In genomic region chr17:51812942-51813783, GRCm38 (mm10) we compare ENCODE assay signal across 8 mouse cellular contexts. TPM values are rescaled to one million over a fixed set of nuclear protein-coding genes. Genes with fewer than 3 reads are reported as not detected.
A peak's percentile ranks its signal among the peaks of the same experiment; 100 is the strongest.
DNase-seq lines count a peak whose midpoint lies in the region; ATAC-seq and TF ChIP-seq lines count a peak whose summit lies in the region.

No protein-coding gene starts in this region.

- no peak overlapping the region for H3K4me3 ChIP-seq in C2C12 (ENCODE audit: insufficient read depth, poor library complexity, severe bottlenecking)
- peak overlapping the region; percentile 84 for H3K4me3 ChIP-seq in lung, postnatal 0 days (ENCODE audit: low read depth, low read length)

- H3K27ac ChIP-seq in lung, postnatal 0 days (ENCODE audit: low read length) = no peak overlapping the region

- peaks cover 16% of the 10 kb centered on the region for H3K27me3 ChIP-seq in C2C12 (ENCODE audit: control insufficient read depth, insufficient read depth, insufficient read length)
- no peaks in the 10 kb centered on the region for H3K27me3 ChIP-seq in lung, postnatal 0 days (replicated peaks; ENCODE audit: insufficient read depth, low read length)

- no peaks in the 10 kb centered on the region for H3K79me2 ChIP-seq in C2C12 (ENCODE audit: control insufficient read depth, insufficient read depth)

- peak; percentile 87 for ATAC-seq in lung, postnatal 0 days

- TF ChIP-seq EP300 in lung, postnatal 0 days (IDR thresholded peaks at IDR 0.05) = no peak

- H3K79me3 ChIP-seq in C2C12 (ENCODE audit: low read depth) = no peaks in the 10 kb centered on the region

- no peaks in the 10 kb centered on the region for H3K36me3 ChIP-seq in C2C12 (ENCODE audit: control insufficient read depth, insufficient read depth)
- H3K36me3 ChIP-seq in lung, postnatal 0 days (ENCODE audit: insufficient read depth, low read length) = no peaks in the 10 kb centered on the region

- H3K4me2 ChIP-seq in lung, postnatal 0 days (replicated peaks; ENCODE audit: low read depth, low read length) = peak overlapping the region; percentile 94

- H3K4me1 ChIP-seq in lung, postnatal 0 days (ENCODE audit: insufficient read depth, low read depth, low read length) = no peaks in the 10 kb centered on the region

- peak overlapping the region; percentile 38 for H3ac ChIP-seq in C2C12 (ENCODE audit: control insufficient read depth, insufficient read length, low read depth)

- no peaks in the 10 kb centered on the region for H3K9me3 ChIP-seq in lung, postnatal 0 days (ENCODE audit: low read length)

- peak overlapping the region; percentile 43 for H3K9ac ChIP-seq in lung, postnatal 0 days (replicated peaks; ENCODE audit: low read depth)

- peak; percentile 78 for DNase-seq in ZHBTc4 (ENCODE audit: low read depth, low spot score)
- peak; percentile 72 for DNase-seq in embryo, embryonic 10 days (ENCODE audit: low spot score)
- peak; percentile 34 to 35 for DNase-seq in heart, adult 9 months (ENCODE audit: low spot score in 2 of 2)
- peak; percentile 14 for DNase-seq in kidney, adult 9 months
- peak; percentile 65 for DNase-seq in lung, postnatal 0 days (ENCODE audit: low spot score)
- peak; percentile 41 for DNase-seq in ovary, adult 18-20 months (ENCODE audit: low spot score)
- DNase-seq in thymus, postnatal 14 days = peak; percentile 86

- WGBS in lung, postnatal 0 days = 2% methylated on average over 34 of the region's 115 CpGs

- TF ChIP-seq CTCF in C2C12 (IDR thresholded peaks at IDR 0.05; ENCODE audit: control insufficient read depth, insufficient read depth, insufficient read length) = no peak
- TF ChIP-seq CTCF in lung, postnatal 0 days (IDR thresholded peaks at IDR 0.05) = peak; percentile 13; the same call in 1 of the 2 replicates

TF ChIP-seq in C2C12, 6 proteins besides CTCF, POLR2A, EP300 and RAD21:
- TF ChIP-seq MYOG (IDR thresholded peaks at IDR 0.05; ENCODE audit: control insufficient read depth, extremely low read depth, insufficient read length) = no peak
- no peak for TF ChIP-seq FOSL1 (IDR thresholded peaks at IDR 0.05; ENCODE audit: insufficient read depth, low read length, poor library complexity, severe bottlenecking)
- no peak for TF ChIP-seq CEBPB (IDR thresholded peaks at IDR 0.05; ENCODE audit: low read depth)
- no peak for TF ChIP-seq USF1 (IDR thresholded peaks at IDR 0.05; ENCODE audit: low read depth)
- TF ChIP-seq MAX (IDR thresholded peaks at IDR 0.05) = no peak
- TF ChIP-seq MYOD1 (IDR thresholded peaks at IDR 0.05; ENCODE audit: control insufficient read depth, insufficient read length, low read depth) = no peak

RNA-seq across cellular contexts. Expression of gene Satb1, which starts 19.9 kb away (rescaled TPM):
- 0.06 TPM for polyA plus RNA-seq in C2C12 (2012; fragmentation: generic; extraction: Trizol)
- 5.0 and 5.6 TPM in 2 replicates for polyA plus RNA-seq in lung, postnatal 0 days (2015; fragmentation: Nextera tagmentation; extraction: Ambion mirVana)

Comparison
In these comparisons a context has a peak if more than half of its experiments do, and no peak if none do; other contexts are left out.
1. DNase-seq: peak in every context shown above with its lines; median percentile 86 in thymus, postnatal 14 days; 78 in ZHBTc4; 72 in embryo, embryonic 10 days; 65 in lung, postnatal 0 days; 41 in ovary, adult 18-20 months; 34 in heart, adult 9 months; 14 in kidney, adult 9 months.